Mouse (Mus musculus): ENCODE measurements around the gene Rint1. TPM values are rescaled to one million over a fixed set of nuclear protein-coding genes. Genes with fewer than 3 reads are reported as not detected.

The Rint1 gene
- total RNA-seq, 2 experiments from 2014 or later = 17.8 to 22.3 TPM

DNA sequence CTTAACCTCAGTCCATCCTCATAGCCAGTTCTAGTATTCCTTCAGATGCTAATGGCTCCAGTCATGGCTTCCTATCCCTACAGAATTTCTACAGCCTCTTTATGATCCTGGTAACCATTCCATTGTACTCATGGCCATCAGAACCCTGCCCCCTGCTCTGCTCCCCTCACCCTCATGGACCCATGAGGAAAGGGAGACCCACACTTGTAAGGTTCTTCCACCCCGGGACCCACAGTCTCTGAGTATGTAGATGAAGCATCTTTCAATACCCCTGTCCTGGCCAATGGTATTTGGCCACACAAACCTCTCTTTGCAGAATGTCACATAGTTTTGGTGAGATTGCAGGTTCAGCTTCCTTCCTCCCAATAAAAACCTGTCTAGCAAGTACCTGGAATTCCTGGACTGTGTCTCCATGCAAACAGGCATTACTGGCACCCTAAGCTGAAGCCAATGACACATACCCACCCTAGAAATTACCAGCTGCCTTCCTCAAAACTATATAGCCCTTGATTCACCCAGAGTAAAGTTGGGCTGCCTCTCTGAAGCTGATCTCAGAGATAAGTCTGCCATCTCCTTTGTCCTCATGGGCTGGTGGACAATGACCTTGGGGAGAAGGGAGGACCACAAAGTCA, 71.7 kb downstream of the Rint1 start:
- DNase-seq (ENCODE audit: low spot score in 2 of 2) = no peak
- intact Hi-C loops (cut with DNase I) = loop anchor here (5.0 kb wide), 1 partner anchor 218 kb away; no protein-coding TSS in a partner anchor

DNA sequence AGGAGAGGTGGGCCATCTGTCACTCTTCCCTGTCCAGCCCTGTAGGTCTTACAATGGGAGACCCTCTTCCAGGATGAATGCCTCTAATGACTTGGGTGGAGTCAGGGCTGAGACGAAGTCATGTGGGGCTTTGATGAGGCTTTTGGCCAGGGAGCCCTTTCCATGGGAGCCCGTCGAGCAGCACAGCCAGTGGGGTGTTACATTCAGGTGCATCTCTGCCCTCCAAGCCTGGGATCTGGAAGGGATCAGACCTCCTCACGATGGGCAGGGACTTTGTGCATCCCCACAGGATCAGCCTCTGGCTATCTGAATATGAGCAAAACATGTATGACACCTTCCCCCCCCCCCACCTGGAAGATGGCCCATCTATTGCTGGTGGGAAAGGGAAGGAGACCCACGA, 72.4 kb downstream of the Rint1 start:
- intact Hi-C loops (cut with DNase I) = loop anchor here (5.0 kb wide), 1 partner anchor 217 kb away; no protein-coding TSS in a partner anchor
- DNase-seq (ENCODE audit: low spot score in 2 of 2) = no peak

DNA sequence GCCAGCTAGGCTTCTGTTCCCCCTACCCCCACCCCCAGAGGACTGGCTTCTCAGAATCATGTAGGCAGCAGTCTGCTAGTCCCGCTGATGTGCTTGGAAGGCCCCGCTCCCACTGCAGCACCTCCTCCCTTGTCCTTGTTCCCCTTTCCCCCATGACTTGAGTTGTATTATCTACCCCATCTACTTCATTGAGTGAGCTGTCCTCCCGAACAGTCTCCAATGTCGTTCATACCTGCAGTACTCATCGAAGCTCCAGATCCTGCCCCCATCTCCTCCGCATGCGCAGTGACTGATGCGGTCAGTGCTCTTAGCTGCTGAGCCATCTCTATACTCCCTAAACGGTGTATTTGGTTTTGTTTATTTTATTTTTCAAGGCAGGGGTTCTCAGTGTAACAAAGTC, 74.2 kb downstream of the Rint1 start:
- intact Hi-C loops (cut with DNase I) = no loop called here
- no peak for DNase-seq (ENCODE audit: low spot score in 2 of 2)

DNA sequence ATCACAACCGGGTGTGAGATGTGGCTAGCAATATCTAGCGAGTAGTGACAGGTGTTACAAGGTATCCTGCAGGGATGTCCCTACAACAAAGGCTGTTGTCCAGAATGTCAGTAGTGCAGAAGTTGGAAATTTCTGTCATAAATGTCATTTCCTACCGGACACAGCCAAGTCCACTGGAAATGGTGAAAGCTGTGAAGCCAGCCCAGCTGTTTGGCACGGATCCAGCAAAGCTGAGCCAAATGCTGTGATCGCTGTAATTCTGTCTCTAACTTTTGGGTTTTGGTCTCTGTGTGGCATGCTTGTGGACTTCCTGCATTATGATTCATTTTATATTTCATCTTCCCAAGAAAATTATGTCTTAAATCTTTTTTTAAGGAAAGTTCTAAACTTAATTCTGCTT, 74.8 kb downstream of the Rint1 start:
- DNase-seq (ENCODE audit: low spot score in 2 of 2) = no peak
- intact Hi-C loops (cut with DNase I) = no loop called here

DNA sequence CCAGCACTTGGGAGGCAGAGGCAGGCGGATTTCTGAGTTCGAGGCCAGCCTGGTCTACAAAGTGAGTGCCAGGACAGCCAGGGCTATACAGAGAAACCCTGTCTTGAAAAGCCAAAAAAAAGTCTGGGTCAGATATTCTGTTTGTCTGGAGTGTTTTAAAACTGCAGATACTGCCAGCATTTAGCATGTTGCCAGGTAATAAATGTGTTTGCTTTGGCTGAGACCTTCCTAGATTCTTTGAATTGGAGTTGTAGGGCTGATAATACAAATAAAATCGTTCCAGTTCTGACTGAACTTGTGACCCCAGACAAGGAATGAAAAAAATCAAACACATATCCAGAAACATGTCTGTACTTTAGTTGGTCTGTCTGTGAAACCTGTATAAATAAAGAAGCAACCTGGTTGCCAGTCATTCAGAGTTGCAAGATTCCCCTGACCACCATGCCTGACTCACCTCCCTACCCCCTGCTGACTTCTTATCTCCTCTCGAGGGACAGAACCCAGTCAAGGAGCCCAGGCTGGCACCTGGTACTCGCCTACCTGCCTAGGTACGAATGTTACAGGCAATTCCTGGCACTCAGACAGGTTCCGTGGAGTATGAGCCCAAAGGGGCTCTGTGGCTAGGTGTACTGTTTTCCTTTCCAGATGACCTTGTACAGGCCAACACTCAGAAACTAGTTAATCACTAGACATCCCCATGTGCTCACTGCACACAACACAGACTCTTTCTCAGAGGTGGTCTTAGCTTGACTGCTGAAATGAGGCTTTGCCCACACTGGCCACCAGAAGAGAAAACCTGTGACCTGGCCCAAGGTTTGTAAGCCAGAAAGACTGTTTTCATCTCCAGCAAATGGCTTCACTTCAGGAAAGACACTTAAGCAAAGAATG, 75.9 kb downstream of the Rint1 start:
- intact Hi-C loops (cut with DNase I) = no loop called here
- no peak for DNase-seq (ENCODE audit: low spot score in 2 of 2)

DNA sequence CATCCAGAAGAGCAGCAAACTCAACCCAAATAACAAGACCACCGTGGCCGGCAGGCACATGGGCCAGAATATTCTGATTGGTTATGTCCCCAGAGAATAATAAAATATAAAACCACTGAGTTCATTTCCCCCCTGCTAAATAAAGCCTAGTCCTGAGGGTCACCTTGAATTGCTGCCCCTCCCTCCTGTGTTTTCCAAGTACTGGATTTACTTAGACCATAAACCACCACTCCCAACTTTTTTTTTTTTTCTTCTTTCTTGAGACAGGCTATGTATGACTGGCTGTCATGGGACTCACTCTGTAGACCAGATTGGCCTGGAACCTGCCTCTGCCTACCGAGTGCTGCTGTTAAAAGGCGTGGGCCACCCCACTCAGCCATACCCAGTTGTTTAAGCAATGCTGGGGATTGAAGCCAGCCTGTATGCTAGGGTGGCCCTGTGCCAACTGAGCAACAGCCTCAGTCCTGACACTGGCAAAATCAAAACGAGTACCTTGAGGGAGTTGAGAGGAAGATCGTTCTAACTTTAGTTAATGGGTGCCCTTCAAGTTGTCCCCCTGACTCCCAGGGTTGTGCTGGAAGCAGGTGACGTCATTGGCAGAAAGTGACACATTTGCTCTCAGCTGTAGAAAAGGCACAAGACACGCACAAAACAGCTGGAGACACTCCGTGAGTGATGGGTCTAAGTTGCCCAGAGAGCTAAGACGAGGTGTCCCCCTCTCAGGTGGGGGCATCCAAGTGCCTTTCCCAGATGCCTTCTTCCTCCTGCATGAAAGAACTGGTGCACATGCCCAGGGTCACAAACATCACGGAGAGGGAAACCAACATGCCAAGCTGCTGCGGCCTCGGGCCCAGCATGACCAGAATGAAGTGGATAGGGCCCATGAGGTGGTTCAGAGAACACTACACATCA, 76.8 kb downstream of the Rint1 start:
- no peak for DNase-seq (ENCODE audit: low spot score in 2 of 2)
- intact Hi-C loops (cut with DNase I) = no loop called here

DNA sequence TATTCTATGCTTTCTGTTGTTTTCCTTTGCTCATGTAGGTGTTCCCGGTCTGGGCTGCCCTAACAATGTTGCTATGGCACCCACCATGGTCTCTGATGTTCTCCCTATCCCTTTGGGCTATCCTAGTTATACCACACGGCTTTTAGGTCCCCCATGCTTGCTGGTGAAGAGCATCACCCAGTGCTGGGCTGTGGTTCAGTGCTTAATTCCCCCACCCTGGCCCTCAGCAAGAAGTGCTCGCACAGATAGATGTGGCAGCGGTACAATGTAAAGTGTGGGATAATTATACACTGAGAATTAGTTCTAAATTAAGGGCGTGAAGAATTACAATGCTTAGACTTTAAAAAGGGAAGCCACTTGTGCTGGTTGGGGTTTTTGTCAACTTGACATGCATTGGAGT, 78.4 kb downstream of the Rint1 start:
- no peak for DNase-seq (ENCODE audit: low spot score in 2 of 2)
- intact Hi-C loops (cut with DNase I) = no loop called here

Other genes with a start within 250 kb of the Rint1 start
- 100 to 1,000 TPM; 179 to 194 TPM for gene Srpk2, start 103.1 kb upstream of the Rint1 start, total RNA-seq (2021)
- gene Pus7, start 4.0 kb upstream of the Rint1 start, total RNA-seq (2021) = 10 to 100 TPM; 16.1 to 20.3 TPM
- gene Tomm7, start 56.5 kb downstream of the Rint1 start, total RNA-seq (2021) = 10 to 100 TPM; 77.6 to 86.2 TPM
- gene Fam126a, start 243.0 kb downstream of the Rint1 start, total RNA-seq (2021) = 10 to 100 TPM; 14.6 to 20.0 TPM

All from left cerebral cortex, postnatal 36 days (tissue).